Mouse (Mus musculus) liver, embryonic 16.5 days (tissue): ENCODE measurements at regions not wholly inside any gene's neighbourhood (a gene's known extent, or its start where the extent isn't known, plus 50 kb on each side); places are given as distances from the start of the nearest gene placed in this dataset.

ENCODE experiments used
- ATAC-seq: fragments of 200-750 bp; cut with Nextera tagmentation; 2 replicates; pipeline ENCODE4 v1.8.0; 2017; ENCODE audit warnings: low read depth, mild to moderate bottlenecking, moderate number of reproducible peaks, moderate library complexity
- H3K27ac ChIP-seq: fragments of 300-500 bp; sonication (generic); 2 replicates; pipeline ENCODE4 v1.5.1; 2014; ENCODE audit warnings: mild to moderate bottlenecking, low read length
- H3K27me3 ChIP-seq: fragments of 300-500 bp; sonication (generic); 2 replicates; pipeline ENCODE4 v1.6.1; 2014; ENCODE audit warnings: low read depth, low read length, mixed read lengths; ENCODE audit not compliant: control insufficient read depth, insufficient read depth
- H3K36me3 ChIP-seq: fragments of 300-500 bp; sonication (generic); 2 replicates; pipeline ENCODE4 v1.6.1; 2014; ENCODE audit warnings: mild to moderate bottlenecking; ENCODE audit not compliant: control insufficient read depth, insufficient read depth
- H3K4me1 ChIP-seq: fragments of 300-500 bp; sonication (generic); 2 replicates; pipeline ENCODE4 v1.6.1; 2014; ENCODE audit warnings: low read depth, low read length, mixed read lengths; ENCODE audit not compliant: control insufficient read depth
- H3K4me2 ChIP-seq: fragments of 300-500 bp; sonication (generic); 2 replicates; pipeline ENCODE4 v1.6.1; 2014; ENCODE audit warnings: low read depth, low read length, mixed read lengths
- H3K4me3 ChIP-seq: fragments of 300-500 bp; sonication (generic); 2 replicates; pipeline ENCODE4 v1.5.1; 2014; ENCODE audit warnings: low read depth, mild to moderate bottlenecking, low read length
- H3K9ac ChIP-seq: fragments of 300-500 bp; sonication (generic); 2 replicates; pipeline ENCODE4 v1.6.1; 2014; ENCODE audit warnings: low read depth, low read length
- H3K9me3 ChIP-seq: fragments of 300-500 bp; sonication (generic); replicated peaks from 2 replicates; pipeline ENCODE4 v1.6.1; 2016; ENCODE audit warnings: low read length; ENCODE audit not compliant: control insufficient read depth
- WGBS: fragments of 180-500 bp; shearing (Covaris S2); extraction: QIAGEN DNeasy Blood & Tissue Kit; methylation state at CpG from one replicate; pipeline ENCODE4 v1.1.7; 2014; ENCODE audit not compliant: insufficient replicate concordance; 5-methylcytosine and 5-hydroxymethylcytosine counted together

- WGBS = 59% methylated on average over 6 of the region's 6 CpGs
Observed at GRCm38 (mm10) chr8:116795713-116796112, 62.9 kb upstream of the Cdyl2 start.

GRCm38 (mm10) chr8:116793107-116793506, 60.3 kb upstream of the Cdyl2 start:
- peak; percentile 71 for ATAC-seq
- no peaks in the 10 kb centered on the region for H3K9me3 ChIP-seq
- no peak overlapping the region for H3K4me3 ChIP-seq
- H3K36me3 ChIP-seq = no peaks in the 10 kb centered on the region
- no peaks in the 10 kb centered on the region for H3K4me1 ChIP-seq
- H3K9ac ChIP-seq = no peak overlapping the region
- no peak overlapping the region for H3K4me2 ChIP-seq
- WGBS = 45% methylated on average over 1 of the region's 1 CpGs
- no peak overlapping the region for H3K27ac ChIP-seq
- H3K27me3 ChIP-seq = no peaks in the 10 kb centered on the region

More at GRCm38 (mm10) chr8:116795713-116796112, 62.9 kb upstream of the Cdyl2 start:
- ATAC-seq = no peak
- Histone ChIP-seq H3K4me3 (no peak overlapping the region), H3K9ac (no peak overlapping the region), H3K9me3 (no peaks in the 10 kb centered on the region), H3K4me2 (no peak overlapping the region), H3K27me3 (no peaks in the 10 kb centered on the region), H3K4me1 (no peaks in the 10 kb centered on the region), H3K27ac (no peak overlapping the region), H3K36me3 (no peaks in the 10 kb centered on the region)

- no peaks in the 10 kb centered on the region for H3K4me1 ChIP-seq
- no peak overlapping the region for H3K9ac ChIP-seq
- no peak overlapping the region for H3K27ac ChIP-seq
- H3K36me3 ChIP-seq = no peaks in the 10 kb centered on the region
- WGBS = 75% methylated on average over 16 of the region's 16 CpGs
- H3K27me3 ChIP-seq = no peaks in the 10 kb centered on the region
- H3K9me3 ChIP-seq = no peaks in the 10 kb centered on the region
- H3K4me2 ChIP-seq = no peak overlapping the region
- no peak for ATAC-seq
- H3K4me3 ChIP-seq = no peak overlapping the region
Observed at GRCm38 (mm10) chr8:116790294-116790693, 57.5 kb upstream of the Cdyl2 start.
